Mouse (Mus musculus) limb, embryonic 14.5 days (tissue): Measurements from ENCODE around the gene Gng12. TPM values are rescaled to one million over a fixed set of nuclear protein-coding genes. Genes with fewer than 3 reads are reported as not detected.
"Not testable (repeated sequence)": the region's sequence is repeated elsewhere in the genome, so short reads cannot be mapped to it uniquely, and the experiment has no call there.

Experiments used
- ATAC-seq: fragments of 200-750 bp; cut with Nextera tagmentation; 2 replicates; pipeline ENCODE4 v1.8.0; 2017; ENCODE audit warnings: low read depth, moderate number of reproducible peaks, moderate TSS enrichment; ENCODE audit not compliant: low FRiP score
- DNase-seq: peaks from one replicate; pipeline ENCODE4 v3.0.0-alpha.2; 2015; ENCODE audit warnings: low spot score
- H3K27ac ChIP-seq: fragments of 300-500 bp; sonication (generic); replicated peaks from 2 replicates; pipeline ENCODE4 v1.5.1; 2014; ENCODE audit warnings: low read depth, mild to moderate bottlenecking, low read length, moderate library complexity, mixed read lengths
- H3K27me3 ChIP-seq: fragments of 300-500 bp; sonication (generic); 2 replicates; pipeline ENCODE4 v1.6.1; 2014; ENCODE audit warnings: low read length, mixed read lengths; ENCODE audit not compliant: control insufficient read depth, insufficient read depth
- H3K36me3 ChIP-seq: fragments of 300-500 bp; sonication (generic); 2 replicates; pipeline ENCODE4 v1.6.1; 2014; ENCODE audit warnings: mild to moderate bottlenecking, low read length, moderate library complexity, mixed read lengths; ENCODE audit not compliant: control insufficient read depth, insufficient read depth
- H3K4me1 ChIP-seq: fragments of 300-500 bp; sonication (generic); 2 replicates; pipeline ENCODE4 v1.6.1; 2014; ENCODE audit warnings: antibody characterized with exemption, low read length, mixed read lengths; ENCODE audit not compliant: control insufficient read depth, insufficient read depth
- H3K4me2 ChIP-seq: fragments of 300-500 bp; sonication (generic); replicated peaks from 2 replicates; pipeline ENCODE4 v1.6.1; 2014; ENCODE audit warnings: low read depth, mild to moderate bottlenecking, low read length, moderate library complexity; ENCODE audit not compliant: severe bottlenecking
- H3K4me3 ChIP-seq: fragments of 300-500 bp; sonication (generic); replicated peaks from 2 replicates; pipeline ENCODE4 v1.5.1; 2014; ENCODE audit warnings: low read length
- H3K9ac ChIP-seq: fragments of 300-500 bp; sonication (generic); 2 replicates; pipeline ENCODE4 v1.6.1; 2014; ENCODE audit warnings: mild to moderate bottlenecking, low read depth, low read length, moderate library complexity; ENCODE audit not compliant: severe bottlenecking
- H3K9me3 ChIP-seq: fragments of 300-500 bp; sonication (generic); 2 replicates; pipeline ENCODE4 v1.6.1; 2016; ENCODE audit warnings: low read length; ENCODE audit not compliant: control insufficient read depth
- POLR2A ChIP-seq: fragments of 200-500 bp; IDR thresholded peaks from 2 replicates; pipeline ENCODE4 v1.8.0; 2012; ENCODE audit warnings: inconsistent platforms, mild to moderate bottlenecking, moderate library complexity, borderline replicate concordance; ENCODE audit not compliant: insufficient read depth, insufficient read length; ENCODE audit errors: extremely low read depth
- WGBS: fragments of 180-500 bp; shearing (Covaris S2); extraction: QIAGEN DNeasy Blood & Tissue Kit; methylation state at CpG from one replicate; pipeline ENCODE4 v1.1.7; 2014; 5-methylcytosine and 5-hydroxymethylcytosine counted together
- polyA plus RNA-seq, 2 experiments: library from polyadenylated mRNA; depleted of rRNA in 1 of 2; stranded (reverse) in 1 of 2; unstranded in 1 of 2; fragments of >200 nt; fragmentation: Nextera tagmentation in 1 of 2; extraction: Ambion mirVana in 1 of 2; gene quantifications; 2 replicates each; pipeline versions ENCODE4 v1.2.1 to v1.2.3; 2012 to 2014

Gng12 gene
- polyA plus RNA-seq, 2 experiments, result 39.3 to 107 TPM

DNA sequence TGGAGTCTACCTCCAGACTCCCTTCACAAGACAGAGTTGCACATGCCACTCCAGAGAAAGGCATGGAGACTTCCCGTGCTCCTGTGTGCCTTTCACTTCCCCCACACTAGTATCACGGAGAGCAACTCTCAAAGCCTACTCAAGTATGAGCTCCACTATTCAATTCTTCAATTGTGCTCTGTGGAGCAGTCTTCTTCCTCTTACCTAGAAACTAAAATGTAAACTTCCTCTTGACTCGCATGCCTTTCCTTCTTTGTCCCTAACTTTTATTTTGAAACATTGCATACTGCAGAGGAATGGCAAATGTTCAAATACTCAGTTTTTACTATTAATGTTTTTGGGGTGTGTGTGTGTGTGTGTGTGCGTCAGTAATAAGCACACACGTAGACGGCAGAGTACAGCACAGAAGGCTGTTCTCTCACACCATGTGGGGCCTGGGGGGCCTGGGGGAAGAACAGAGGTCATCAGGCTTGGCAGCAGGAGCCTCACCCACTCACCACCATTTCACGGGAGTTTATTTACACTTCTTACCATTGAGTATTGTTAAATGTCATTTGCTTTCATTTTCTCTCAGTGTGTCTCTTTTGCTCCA lies 120.4 kb downstream of the Gng12 start:
- H3K36me3 ChIP-seq, result peaks cover 3% of the 10 kb centered on the region; the same call in 1 of the 2 replicates
- no peak overlapping the region for H3K27ac ChIP-seq
- no peak overlapping the region for H3K4me2 ChIP-seq
- H3K9ac ChIP-seq, result no peak overlapping the region
- no peaks in the 10 kb centered on the region for H3K9me3 ChIP-seq
- no peak for TF ChIP-seq POLR2A
- H3K27me3 ChIP-seq, result no peaks in the 10 kb centered on the region
- peaks cover 13% of the 10 kb centered on the region; the same call in 1 of the 2 replicates for H3K4me1 ChIP-seq
- no peak for ATAC-seq
- 50% methylated on average over 7 of the region's 7 CpGs for WGBS
- no peak for DNase-seq
- H3K4me3 ChIP-seq, result no peak overlapping the region

DNA sequence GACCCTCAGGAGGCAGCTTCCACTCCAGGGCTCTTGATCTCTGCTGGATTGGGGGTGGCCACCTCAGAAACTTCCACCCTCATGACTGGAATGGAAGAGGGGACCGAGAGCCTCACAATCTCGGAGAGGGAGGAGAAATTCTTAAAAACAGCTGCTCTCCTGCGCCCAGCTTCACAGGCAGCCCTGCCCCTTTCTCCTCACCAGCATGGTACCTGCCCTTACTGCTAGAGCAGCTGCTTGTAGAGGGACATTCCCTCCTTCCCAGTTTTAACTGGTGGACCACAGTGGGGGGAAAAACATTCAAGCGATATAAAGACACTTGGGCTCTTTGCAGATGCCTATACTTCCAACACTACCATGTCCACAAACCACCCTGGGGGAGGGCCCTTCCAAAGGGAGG lies 122.2 kb downstream of the Gng12 start:
- TF ChIP-seq POLR2A, result no peak
- Histone ChIP-seq H3K36me3 (peaks cover 3% of the 10 kb centered on the region; the same call in 1 of the 2 replicates), H3K4me1 (peaks cover 13% of the 10 kb centered on the region; the same call in 1 of the 2 replicates), H3K9me3 (no peaks in the 10 kb centered on the region), H3K4me2 (no peak overlapping the region), H3K4me3 (no peak overlapping the region), H3K27me3 (no peaks in the 10 kb centered on the region), H3K9ac (no peak overlapping the region), H3K27ac (no peak overlapping the region)
- 61% methylated on average over 4 of the region's 4 CpGs for WGBS
- ATAC-seq (no peak), DNase-seq (no peak)

DNA sequence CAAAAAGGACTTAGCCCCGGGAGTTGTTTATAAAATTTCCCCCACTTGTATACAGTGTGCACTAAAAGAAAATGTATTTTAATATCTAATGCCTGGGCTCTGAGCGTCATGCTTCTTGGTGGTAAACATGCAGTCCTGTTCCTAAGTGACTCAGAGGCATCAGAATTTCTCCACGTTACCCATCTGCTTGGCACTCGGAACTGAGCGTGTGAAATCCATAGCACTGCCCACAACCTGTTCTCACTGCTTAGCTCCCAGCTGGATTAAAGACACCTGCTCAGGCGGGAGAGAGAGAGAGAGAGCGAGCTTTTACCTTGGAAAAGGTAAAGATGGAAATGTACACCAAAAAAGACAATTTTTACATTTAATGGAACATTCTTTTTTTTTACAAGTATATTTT lies 122.8 kb downstream of the Gng12 start:
- peaks cover 13% of the 10 kb centered on the region; the same call in 1 of the 2 replicates for H3K4me1 ChIP-seq
- H3K27me3 ChIP-seq, H3K9me3 ChIP-seq, H3K9ac ChIP-seq, H3K36me3 ChIP-seq, H3K4me3 ChIP-seq, ATAC-seq, H3K4me2 ChIP-seq, H3K27ac ChIP-seq, DNase-seq: not testable (repeated sequence)
- WGBS, result 83% methylated on average over 7 of the region's 7 CpGs

DNA sequence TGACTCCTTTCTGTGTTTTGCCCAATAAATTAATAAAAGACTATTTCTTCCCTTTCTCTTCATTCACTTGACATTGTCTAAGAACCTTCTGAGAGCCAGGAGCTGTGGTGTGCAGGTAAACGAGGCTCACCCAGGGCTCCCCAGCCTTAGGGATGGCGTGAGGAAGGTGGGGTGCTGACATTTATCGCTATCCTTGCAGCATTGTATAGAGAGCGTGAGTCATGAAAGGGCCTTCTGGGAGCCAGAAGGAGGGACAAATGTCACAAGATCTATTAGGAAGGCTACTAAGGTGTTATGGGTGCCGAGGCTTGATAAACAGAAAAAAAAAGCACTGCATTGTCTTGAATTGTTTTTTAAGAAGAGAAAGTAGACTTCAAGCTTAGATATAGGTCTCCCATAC lies 125.1 kb downstream of the Gng12 start:
- no peaks in the 10 kb centered on the region for H3K9me3 ChIP-seq
- no peaks in the 10 kb centered on the region for H3K27me3 ChIP-seq
- H3K4me2 ChIP-seq, result no peak overlapping the region
- 86% methylated on average over 5 of the region's 5 CpGs for WGBS
- no peak overlapping the region for H3K27ac ChIP-seq
- H3K9ac ChIP-seq, result no peak overlapping the region
- DNase-seq, result no peak
- no peak for TF ChIP-seq POLR2A
- peaks cover 3% of the 10 kb centered on the region; the same call in 1 of the 2 replicates for H3K36me3 ChIP-seq
- ATAC-seq, result no peak
- no peak overlapping the region for H3K4me3 ChIP-seq
- H3K4me1 ChIP-seq, result peaks cover 5% of the 10 kb centered on the region; the same call in 1 of the 2 replicates

DNA sequence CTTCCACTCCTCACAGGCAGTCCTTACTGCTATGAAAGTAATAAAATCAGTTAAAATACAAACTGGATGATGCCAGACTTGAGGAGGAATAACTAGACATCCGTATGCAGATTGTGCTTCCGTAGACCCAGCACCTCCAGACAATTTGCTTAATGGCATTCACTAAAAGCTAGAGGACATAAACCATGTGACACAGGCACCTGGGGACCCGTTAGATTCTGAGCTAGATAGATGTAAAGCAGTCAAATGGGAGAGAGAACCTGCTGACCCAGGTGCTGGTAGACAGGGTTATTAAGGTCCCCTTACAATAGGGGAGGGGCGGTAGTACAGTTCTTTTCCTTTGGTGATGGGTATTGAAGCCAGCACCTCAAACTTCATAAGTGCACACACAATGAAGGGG lies 127.5 kb downstream of the Gng12 start:
- no peak overlapping the region for H3K4me2 ChIP-seq
- TF ChIP-seq POLR2A, result no peak
- H3K27me3 ChIP-seq, result no peaks in the 10 kb centered on the region
- 76% methylated on average over 4 of the region's 4 CpGs for WGBS
- ATAC-seq, result no peak
- DNase-seq, result no peak
- H3K9me3 ChIP-seq, result no peaks in the 10 kb centered on the region
- H3K4me1 ChIP-seq, result no peaks in the 10 kb centered on the region
- H3K9ac ChIP-seq, result no peak overlapping the region
- no peaks in the 10 kb centered on the region for H3K36me3 ChIP-seq
- no peak overlapping the region for H3K4me3 ChIP-seq
- no peak overlapping the region for H3K27ac ChIP-seq

DNA sequence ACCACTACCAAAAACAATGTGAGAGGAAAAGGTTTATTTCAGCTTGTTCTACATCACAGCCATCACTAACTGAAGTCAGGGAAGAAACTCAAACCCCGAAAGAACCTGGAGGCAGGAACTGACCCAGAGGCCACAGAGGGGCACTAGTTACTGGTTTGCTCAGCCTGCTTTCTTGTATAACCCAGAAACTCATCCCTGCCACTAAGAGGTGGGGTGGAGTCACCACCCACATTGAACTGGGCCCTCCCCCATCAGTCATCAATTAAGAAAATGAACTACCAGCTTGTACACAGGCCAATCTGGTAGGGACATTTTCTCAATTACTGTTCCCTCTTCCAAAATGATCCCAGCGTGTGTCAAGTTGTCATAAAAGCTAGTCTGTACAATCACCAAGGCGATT lies 130.5 kb downstream of the Gng12 start:
- no peaks in the 10 kb centered on the region for H3K4me1 ChIP-seq
- no peak overlapping the region for H3K4me3 ChIP-seq
- no peaks in the 10 kb centered on the region for H3K36me3 ChIP-seq
- 43% methylated on average over 3 of the region's 3 CpGs for WGBS
- H3K9ac ChIP-seq, result no peak overlapping the region
- TF ChIP-seq POLR2A, result no peak
- no peak overlapping the region for H3K27ac ChIP-seq
- no peak overlapping the region for H3K4me2 ChIP-seq
- H3K27me3 ChIP-seq, result no peaks in the 10 kb centered on the region
- DNase-seq, result peak; percentile 0
- ATAC-seq, result no peak
- no peaks in the 10 kb centered on the region for H3K9me3 ChIP-seq
